Mouse (Mus musculus) cerebellum, adult 9-10 months (tissue): Measurements from ENCODE around the gene Med12.

Source experiments
- DNase-seq: peaks from one replicate; pipeline ENCODE4 v3.0.0; 2022

Med12 gene

DNA sequence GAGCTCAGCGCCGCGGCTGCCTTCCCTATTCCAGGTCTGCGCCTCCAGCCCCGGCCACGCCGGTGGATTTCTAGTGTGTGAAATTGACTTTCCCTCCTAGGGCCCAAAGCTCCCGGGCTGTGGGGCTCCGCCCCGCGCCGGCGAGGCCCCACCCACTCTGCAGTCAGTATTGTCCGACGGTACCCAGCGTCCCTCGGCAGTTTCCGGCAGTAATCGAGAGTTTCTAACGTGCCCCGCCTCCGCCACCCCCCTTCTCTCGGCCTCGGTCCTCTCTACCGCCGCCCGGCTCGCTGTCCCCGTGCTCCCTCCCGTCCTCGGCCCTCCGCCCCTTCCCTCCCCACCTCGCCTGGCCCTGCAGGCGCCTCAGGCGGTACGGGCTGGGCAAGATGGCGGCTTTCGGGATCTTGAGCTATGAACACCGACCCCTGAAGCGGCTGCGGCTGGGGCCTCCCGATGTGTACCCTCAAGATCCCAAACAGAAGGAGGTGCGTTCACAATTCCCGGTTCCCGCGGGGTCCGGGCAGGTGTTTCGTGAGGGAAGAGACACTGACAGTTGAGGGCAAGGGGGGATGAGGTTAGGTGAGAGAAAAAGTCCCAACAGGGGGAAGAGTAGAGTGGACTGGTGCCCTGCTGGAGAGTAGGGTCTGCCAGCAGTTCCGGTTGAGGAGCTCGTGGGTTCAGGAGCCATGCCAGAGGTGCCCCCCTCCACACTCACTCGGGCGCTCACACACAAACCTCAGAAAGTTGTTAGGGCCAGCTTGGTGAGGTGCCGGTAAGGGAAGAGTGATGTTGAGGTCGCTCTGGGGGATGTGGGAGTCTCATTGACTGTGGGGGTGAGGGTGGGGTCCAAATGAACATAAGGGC is at the start of gene Med12:
TSS of gene Med12 (plus strand) at position 156 of the 864 bp plus-strand sequence.
- DNase-seq: peak; percentile 89

DNA sequence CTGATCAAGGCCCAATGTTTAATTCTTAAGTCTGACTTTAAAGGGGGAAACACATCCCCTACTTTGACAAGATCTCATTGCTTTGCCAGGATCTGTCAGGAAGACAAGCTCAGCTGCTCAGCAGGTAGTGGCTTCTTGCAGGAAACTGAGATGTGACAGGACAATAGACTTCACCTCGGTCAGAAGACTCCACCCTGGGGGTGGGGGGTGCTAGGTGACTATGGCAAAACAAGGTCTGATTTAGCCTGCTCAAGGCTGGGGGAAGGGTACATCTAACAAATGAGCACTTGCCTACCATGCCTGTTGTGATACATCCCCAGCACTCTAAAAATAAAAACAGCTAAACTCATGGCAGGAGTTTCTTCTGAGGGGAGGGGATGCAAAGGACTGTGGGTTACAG is 28.8 kb upstream of the Med12 start:
- DNase-seq: no peak

DNA sequence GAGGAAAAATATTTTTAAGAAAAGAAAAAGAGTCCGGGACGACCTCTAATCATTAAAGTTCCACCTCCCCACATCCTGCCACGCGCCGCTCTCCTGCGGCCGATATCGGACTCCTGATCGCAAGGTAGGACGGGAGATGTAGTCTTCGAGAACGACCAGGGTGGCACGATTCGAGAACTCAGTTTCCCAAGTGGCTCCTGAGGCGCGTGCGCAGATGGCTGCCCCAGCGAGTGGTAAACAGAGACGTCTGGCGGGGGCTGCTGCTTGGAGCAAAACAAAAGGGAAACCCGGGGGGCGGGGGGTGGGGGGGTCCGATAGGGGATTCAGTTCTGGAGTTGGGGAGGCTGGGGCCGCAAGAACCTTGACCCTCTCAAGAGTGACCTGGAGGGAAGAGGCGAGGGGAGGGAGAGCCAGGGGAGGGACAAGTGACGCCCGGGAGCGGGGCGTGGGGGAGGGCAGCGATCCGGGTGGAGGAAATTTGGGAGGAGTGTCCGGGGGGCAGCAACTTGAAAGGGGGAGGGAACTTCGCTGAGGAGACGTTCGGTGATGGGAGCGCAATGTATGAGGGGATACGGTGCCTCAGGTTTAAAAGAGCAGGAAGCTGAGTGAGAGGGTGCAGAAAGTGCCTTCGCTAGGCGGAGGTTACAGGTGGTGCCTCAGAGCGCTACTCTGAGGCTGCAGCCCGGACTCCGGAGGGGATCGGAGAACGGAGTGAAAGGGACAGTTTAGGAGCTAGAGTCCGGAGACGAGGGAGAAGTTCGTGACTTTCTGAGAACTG is 19.7 kb upstream of the Med12 start, which contains the start of gene Foxo4:
TSS of gene Foxo4 (plus strand) at position 577 of the 778 bp plus-strand sequence.
- DNase-seq: peak; percentile 90

DNA sequence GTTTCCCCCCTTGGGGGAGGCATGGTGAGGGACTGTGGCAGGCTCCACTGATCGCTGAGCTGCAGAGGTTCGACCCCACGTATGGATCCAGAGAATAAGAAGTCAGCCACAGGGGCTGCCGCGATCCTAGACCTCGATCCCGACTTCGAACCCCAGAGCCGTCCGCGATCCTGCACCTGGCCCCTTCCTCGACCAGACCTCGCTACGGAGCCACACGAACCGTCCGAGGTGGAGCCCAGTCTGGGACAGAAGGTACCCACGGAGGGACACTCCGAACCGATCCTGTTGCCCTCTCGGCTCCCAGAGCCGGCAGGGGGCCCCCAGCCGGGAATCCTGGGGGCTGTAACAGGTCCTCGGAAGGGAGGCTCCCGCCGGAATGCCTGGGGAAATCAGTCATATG is 19.1 kb upstream of the Med12 start:
- no peak for DNase-seq

DNA sequence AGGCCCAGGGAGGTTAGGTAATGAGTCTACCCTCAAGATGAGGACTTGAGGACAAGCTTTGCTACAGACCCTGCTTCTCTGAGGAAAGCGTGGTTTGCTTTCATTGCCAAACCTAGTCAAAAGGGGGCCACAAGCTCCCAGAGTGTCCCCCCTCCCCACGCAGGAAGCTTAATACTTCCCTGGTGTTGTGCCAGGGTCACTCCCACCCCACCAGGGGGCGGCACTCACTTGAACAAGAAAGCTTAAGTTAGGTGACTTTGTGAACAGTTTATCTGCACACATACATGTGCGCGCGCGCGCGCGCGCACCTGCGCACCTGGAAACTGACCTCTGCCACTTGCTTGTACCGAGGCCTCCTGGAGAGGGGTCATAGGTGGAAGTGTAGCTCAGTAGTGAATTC is 17.2 kb upstream of the Med12 start:
- DNase-seq: no peak

DNA sequence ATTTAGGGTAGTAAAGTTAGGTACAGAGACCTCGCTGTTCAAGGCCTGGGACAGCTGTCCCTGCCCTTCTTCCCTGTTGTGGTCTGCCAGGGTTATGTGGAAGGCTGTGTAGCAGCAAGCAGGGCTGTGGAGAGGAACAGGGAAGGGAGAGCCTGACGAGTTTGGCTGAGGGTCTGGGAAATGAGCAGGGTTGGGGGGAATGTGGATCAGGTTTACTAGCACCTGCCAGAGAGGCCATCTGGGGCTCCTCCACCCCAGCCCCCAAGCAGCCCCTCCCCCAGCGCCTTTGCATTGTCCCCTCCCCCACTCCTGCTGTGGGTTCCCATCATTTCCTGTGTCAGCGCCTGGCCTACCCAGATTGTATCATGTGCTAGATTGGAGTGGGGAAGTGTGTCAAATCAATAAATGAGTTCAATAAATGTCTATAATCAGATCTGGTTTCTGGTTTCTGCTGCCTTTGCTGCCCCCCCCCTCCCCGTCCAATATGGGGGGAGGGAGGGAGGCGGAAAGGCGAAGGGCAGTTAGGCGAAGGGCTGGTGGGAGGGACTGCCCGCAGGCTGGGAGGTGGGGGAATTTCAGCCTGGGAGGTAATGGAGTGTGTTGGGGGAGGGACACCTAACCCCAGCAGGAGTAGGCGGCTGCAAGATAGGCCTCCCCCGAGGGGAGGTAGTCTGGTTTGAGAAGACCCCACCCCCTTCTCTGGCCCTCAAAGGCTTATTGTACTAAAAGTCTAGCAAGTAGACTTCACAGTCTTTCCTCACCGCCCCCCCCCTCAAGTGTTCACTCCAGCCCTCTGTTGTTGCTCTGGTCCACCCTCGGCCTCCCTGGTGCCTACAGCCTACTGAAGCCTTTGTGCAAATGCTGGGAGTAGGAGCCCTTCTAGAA is 13.1 kb upstream of the Med12 start:
- DNase-seq: no peak

DNA sequence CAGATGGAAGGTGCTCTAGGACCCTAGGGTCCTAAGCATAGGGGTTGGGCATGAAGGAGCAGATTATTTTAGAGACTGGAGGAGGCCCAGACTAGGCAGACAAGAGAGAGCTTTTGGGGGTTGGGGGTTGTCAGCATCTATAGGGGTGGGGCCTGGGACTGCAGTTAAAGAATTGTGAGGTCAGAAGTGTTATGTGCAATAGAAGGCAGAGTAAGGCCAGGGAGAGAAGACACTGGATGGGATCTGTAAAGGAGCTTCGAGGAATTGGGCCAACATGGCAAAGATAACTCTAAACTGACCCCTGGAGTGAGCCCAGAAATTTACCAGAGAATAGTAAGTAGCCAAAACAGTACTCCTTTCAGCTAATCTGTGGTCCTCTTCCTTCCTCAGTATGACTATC is 9.9 kb upstream of the Med12 start, which contains the start of gene Gm614:
TSS of gene Gm614 (minus strand) at position 101 of the 400 bp plus-strand sequence.
- no peak for DNase-seq

DNA sequence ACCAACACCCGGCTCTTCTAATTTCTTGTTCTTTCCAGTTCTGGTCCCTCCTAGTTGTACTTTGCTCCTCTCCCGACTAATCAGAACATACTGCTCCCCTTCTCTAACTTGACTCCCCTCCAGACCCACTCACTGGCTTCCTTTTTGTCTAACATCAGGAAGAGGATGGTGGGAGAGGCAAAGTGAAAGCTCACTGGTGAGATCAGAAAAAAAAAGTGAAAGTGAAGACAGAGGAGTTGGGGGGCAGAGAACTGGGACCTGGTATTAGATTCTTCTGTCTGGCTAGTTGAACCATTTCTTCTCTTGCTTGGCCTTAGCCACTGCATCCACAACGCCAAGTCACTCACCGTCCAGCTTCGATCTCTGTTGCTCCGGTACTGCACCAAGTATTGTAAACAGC is 7.2 kb upstream of the Med12 start:
- DNase-seq: no peak

DNA sequence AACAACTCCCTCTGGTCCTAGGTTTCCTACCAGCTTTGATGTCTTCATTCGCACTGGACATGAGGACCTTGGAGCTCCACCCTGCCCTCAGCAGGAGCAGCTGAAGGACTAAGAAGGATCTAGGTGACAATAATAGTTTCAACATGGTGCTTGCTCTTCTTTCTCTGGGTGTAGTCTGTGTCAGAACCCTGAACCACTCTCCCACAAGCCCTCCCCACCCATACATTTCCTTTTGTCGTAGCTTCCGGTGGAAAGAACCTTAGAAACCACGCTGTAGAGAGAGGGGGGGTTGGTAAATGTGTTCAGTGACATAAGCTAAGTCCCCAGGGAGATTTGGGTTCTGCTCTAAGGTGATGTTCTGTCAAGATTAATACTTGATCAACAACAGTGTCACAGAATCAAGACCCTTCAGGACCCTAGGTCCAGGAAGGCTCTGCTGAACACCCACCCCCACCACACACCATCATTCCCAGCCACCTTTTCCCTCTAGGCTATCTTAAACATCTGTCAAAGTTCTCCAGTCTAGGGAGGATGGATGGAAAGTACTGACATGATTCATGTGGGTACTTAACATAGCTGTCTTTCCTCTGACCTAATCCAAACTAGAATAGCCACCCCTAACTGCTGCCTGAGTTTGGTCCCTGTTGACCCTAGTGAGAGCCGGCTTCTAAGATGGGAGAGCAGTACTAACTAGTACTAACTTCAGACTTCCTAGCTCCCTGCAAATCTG is 5.6 kb upstream of the Med12 start, which contains the start of gene Il2rg:
TSS of gene Il2rg (minus strand) at position 231 of the 730 bp plus-strand sequence.
- DNase-seq: no peak

DNA sequence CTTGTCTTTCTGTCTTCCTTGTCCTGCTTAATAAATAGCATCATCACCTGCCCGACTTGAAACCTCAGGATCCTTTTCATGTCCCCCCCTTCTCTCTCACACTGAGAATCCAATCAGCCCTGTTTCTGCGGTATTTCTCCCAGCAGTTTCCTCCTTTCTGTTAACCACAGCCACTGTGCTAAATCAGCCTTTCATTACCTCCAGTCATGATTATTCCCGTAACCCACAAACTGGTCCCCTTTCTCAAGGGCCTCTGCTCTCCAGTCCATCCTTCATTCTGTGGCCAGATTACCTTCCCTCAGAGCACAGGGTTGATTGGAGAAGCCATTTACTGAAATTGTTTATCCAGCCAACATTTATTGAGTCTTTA is 5.1 kb upstream of the Med12 start, which contains the start of gene Gm20489:
TSS of gene Gm20489 (minus strand) at position 269 of the 370 bp plus-strand sequence.
- DNase-seq: no peak

DNA sequence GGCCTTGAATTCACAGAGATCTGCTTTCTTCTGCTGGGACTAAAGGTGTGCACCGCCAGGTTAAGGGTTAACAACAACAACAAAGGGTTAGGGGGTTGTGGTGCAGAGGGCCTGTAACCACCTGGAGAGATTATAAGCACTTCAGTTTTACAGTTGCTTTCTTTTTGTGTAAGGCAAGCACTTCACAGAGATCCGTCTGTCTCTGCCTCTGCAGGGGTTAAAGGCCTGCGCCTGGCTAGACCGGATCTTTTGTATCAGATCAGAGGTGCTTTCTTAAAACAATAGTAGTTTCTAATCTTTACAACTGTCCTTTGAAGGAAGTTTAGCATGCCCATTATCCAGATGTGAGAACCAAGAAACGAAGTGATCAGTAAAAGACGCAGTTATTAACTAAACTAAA is 420 bp upstream of the Med12 start:
- DNase-seq: peak; percentile 27

DNA sequence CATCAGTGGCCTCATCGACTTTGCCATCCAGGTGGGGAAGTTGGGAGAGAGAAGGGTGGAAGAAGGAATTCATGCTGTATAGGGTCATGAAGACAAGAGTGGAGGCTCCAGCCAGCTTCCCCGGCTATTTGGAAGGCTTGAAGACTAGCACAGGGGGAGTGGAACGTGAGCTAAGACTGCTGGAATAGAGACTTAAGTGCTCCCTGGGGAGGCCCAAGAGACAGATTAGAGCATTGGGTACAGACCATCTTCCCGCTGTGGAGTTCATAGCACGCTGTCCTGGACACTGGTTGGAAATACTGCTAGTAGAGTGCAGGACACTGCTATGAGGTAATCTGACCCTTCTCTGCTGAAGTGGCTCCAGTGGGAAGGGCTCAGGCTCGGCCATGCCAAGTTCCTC is 9.0 kb downstream of the Med12 start:
- DNase-seq: no peak

DNA sequence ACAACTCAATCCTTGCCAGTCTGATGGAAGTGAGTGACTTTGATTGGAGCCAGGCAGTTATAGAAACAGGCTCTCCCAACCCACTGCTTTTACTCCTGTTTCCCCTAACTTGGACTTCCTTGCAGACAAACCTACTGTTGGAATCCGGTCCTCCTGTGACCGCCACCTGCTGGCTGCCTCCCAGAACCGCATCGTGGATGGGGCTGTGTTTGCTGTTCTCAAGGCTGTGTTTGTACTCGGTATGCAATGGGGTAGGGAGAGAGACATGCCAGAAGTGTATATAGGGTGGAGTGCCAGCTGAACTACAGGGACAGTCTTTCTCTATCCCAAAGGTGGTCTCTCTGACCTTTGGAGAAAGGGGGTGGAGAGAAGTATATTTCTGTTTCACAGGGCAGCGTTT is 11.7 kb downstream of the Med12 start:
- DNase-seq: peak; percentile 70

DNA sequence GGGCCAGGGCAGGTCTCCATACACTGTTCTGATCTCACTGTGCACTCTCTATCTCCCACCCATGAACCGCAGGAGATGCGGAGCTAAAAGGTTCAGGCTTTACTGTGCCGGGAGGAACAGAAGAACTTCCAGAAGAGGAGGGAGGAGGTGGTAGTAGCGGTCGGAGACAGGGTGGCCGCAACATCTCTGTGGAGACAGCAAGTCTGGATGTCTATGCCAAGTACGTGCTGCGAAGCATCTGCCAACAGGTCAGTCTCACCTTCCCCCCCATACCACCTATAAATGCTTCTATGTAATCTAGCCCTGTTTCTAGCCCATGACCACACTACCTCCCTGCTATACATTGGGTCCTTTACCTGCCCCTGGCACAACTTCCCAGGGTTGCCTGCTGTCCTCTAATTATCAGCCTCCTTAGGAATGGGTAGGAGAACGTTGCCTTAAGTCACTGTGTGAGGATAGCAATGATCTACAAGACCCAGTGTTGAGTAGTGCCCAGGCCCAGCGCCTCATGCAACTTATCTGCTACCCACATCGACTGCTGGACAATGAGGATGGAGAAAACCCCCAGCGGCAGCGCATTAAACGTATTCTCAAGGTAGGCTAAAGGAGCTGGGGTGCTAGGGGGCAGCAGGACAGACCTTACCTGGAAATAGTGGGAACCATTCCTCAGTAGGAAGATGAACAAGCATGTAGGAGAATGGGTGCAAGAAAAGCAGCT is 12.3 kb downstream of the Med12 start:
- DNase-seq: no peak

DNA sequence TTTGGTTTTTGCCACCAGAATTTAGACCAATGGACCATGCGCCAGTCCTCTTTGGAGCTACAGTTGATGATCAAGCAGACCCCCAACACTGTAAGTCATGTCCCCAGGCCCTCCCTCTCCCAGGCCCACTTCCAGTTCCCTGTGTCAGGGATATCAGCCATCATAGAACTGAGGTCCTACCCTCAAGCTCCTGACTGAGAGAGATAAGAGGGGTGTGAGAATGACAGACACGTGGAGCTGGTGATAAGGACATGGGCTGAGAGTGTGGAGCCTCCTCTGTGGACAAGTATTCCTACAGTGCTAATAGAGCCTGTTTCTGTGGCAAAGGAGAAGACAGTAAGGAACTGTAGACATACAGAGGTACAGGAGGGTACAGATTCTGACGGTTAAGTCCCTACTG is 13.7 kb downstream of the Med12 start:
- no peak for DNase-seq

DNA sequence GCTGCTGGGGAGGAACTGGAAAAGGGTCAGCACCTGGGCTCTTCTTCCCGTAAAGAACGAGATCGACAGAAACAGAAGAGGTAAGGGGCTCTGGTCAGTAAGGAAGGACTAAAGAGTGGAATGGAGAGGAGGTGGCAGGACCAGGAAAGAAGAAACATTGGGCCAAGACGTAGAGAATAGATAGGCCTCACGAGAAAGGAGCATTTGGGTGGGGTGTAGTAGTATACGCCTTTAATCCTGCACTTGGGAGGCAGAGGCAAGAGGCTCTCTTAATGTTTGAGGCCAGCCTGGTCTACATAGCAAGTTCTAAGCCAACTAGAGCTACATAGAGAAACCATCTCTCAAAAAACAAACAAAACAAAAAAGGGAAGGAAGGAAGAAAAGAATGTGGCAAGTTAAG is 14.6 kb downstream of the Med12 start:
- DNase-seq: no peak

DNA sequence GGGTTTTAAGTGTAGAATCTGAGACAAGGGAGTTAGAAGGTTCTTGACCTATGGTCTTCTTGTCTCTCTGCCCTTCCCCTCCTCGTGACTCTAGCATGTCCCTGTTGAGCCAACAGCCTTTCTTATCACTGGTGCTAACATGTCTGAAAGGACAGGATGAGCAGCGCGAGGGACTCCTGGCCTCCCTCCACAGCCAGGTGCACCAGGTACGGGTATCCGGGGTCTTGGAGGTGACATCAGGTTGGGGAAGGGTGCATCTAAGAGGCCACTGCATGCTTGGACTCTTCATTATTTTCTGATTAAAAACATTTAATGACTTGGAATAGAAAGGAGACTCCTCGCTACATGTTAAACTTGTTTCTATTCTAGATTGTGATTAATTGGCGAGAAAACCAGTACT is 15.2 kb downstream of the Med12 start:
- DNase-seq: no peak

DNA sequence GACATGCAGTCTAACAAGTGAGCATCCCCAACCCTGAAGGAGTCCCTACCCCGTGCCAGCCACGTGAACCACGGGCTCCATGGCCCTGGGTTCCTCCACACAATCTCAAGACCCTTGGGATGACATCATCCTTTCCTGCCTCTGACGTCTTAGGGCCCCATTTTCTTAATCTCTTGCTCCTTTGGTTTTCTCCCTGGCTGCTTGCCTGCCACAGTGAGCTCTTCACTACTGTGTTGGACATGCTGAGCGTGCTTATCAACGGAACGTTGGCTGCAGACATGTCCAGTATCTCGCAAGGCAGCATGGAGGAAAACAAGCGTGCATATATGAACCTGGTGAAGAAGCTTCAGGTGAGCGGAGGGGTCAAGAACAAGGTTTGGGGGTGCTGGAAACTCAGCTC is 16.3 kb downstream of the Med12 start:
- DNase-seq: no peak

DNA sequence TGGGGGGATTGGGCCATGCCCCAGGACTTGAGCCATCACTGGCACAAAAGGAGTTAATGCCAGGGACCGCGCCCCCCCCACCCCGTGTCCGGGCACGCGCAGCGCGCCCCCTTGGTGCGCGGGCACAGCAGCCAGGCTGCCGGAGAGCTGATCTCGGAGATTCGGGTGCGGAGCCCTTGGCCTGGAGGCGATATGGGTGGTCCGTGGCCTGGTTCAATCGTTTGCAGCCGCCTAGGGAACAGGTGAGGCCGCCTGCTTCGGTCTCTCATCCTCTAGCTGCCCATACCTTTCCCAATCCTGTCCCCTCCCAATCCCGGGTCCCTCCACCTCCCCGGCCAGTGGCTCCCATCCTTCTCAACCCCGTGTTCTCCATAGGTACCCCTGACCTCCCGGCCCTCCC is 25.2 kb downstream of the Med12 start, which contains the start of gene Nlgn3:
TSS of gene Nlgn3 (plus strand) at position 114 of the 400 bp plus-strand sequence.
- peak; percentile 48 for DNase-seq

DNA sequence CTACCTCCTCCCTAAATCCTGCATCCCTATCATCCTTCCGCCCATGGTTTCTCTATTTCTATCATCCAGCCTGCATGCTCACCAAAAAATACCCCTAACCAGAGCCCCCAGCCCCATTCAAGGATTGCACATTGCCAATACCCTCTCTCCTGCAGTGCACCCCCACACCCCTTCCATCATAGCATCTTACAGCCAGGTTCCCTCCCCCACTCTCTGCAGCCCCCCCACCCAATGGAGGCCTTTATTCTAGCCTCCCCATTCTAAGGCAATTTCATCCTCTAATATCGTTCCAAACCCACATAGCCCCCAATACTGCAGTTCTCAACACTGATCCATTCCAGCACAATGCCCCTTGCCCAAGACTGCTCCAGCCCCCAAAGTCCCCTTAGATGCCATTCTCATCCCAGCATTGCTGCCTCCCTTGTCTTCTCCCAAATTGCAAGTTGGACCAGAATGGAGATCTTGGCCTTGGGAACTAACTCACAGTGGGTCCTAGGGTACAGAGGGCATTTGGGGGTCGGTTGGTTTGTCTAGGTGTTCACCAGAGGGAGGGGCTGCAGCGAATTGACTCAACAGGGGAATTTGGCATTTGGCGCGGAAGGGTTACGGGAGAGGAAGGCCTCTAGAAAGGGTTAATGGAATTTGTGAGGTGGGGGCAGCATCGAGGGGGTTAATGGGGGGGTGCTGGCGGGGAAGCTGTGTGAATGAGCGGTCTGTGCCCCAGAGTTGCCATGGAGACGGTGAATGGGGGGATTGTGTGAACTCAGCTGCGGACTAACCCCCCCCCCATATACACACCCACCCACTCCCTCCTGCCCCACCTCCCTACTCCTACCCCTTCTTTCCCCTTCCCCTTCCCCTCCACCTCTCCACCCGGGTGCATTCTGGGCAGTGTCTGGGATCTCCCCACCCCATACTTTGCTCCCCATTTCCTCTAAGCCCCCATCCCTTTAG is 25.9 kb downstream of the Med12 start:
- no peak for DNase-seq
